Comparison of ENCODE assay signal across 9 mouse cellular contexts in genomic region chr2:153496898-153497297, GRCm38 (mm10). TPM values are rescaled to one million over a fixed set of nuclear protein-coding genes. Genes with fewer than 3 reads are reported as not detected.
A peak's percentile ranks its signal among the peaks of the same experiment; 100 is the strongest.
DNase-seq lines count a peak whose midpoint lies in the region; ATAC-seq and TF ChIP-seq lines count a peak whose summit lies in the region.
"Had no signal": no experiment of that assay in that cellular context is flagged by ENCODE, and none has a peak within 500 bp of the region (broad histone marks: within the 10 kb centered on the region; RNA-seq: fewer than 3 reads in every experiment).

No protein-coding gene starts in this region.

- H3K4me2 ChIP-seq in hindbrain, embryonic 15.5 days, result no peak overlapping the region
- H3K4me2 ChIP-seq in neural tube, embryonic 12.5 days (replicated peaks), result peak overlapping the region; percentile 24; the same call in 1 of the 2 replicates
- H3K4me2 ChIP-seq in lung, postnatal 0 days (replicated peaks; ENCODE audit: low read depth, low read length), result no peak overlapping the region

- H3K4me3 ChIP-seq in hindbrain, embryonic 15.5 days, result no peak overlapping the region
- H3K4me3 ChIP-seq in neural tube, embryonic 12.5 days, result no peak overlapping the region
- no peak overlapping the region for H3K4me3 ChIP-seq in lung, postnatal 0 days (ENCODE audit: low read depth, low read length)

- H3K27ac ChIP-seq in hindbrain, embryonic 15.5 days (replicated peaks), result peak overlapping the region; percentile 56
- peak overlapping the region; percentile 42; the same call in 1 of the 2 replicates for H3K27ac ChIP-seq in neural tube, embryonic 12.5 days
- H3K27ac ChIP-seq in lung, postnatal 0 days (ENCODE audit: low read length), result no peak overlapping the region

- no peaks in the 10 kb centered on the region for H3K36me3 ChIP-seq in hindbrain, embryonic 15.5 days
- H3K36me3 ChIP-seq in neural tube, embryonic 12.5 days, result no peaks in the 10 kb centered on the region
- H3K36me3 ChIP-seq in lung, postnatal 0 days (ENCODE audit: insufficient read depth, low read length), result no peaks in the 10 kb centered on the region

- peak; percentile 17; the same call in 1 of the 2 replicates for ATAC-seq in hindbrain, embryonic 15.5 days (ENCODE audit: low FRiP score, low read depth)
- ATAC-seq in neural tube, embryonic 12.5 days (ENCODE audit: low FRiP score, low read depth), result 0 out of 2 replicates have a peak, but pooled peaks have one; percentile 5
- no peak for ATAC-seq in lung, postnatal 0 days
- ATAC-seq: Patski had no signal

- intact Hi-C loops in left cerebral cortex, postnatal 4 days (cut with DNase I), result no loop called here
- intact Hi-C loops in left cerebral cortex, postnatal 14 days (cut with DNase I), result no loop called here

- H3K9ac ChIP-seq in hindbrain, embryonic 15.5 days, result 0 out of 2 replicates have a peak overlapping the region, but pooled peaks have one; percentile 17
- peak overlapping the region; percentile 35; the same call in 1 of the 2 replicates for H3K9ac ChIP-seq in neural tube, embryonic 12.5 days
- no peak overlapping the region for H3K9ac ChIP-seq in lung, postnatal 0 days (replicated peaks; ENCODE audit: low read depth)

- TF ChIP-seq CTCF in lung, postnatal 0 days (IDR thresholded peaks at IDR 0.05), result no peak

- no peaks in the 10 kb centered on the region for H3K9me3 ChIP-seq in hindbrain, embryonic 15.5 days
- H3K9me3 ChIP-seq in neural tube, embryonic 12.5 days, result no peaks in the 10 kb centered on the region
- no peaks in the 10 kb centered on the region for H3K9me3 ChIP-seq in lung, postnatal 0 days (ENCODE audit: low read length)

- DNase-seq in left cerebral cortex, postnatal 4 days, result peak; percentile 90
- no peak for DNase-seq in left cerebral cortex, postnatal 14 days (ENCODE audit: low spot score in 2 of 2)
- peak; percentile 63 to 76 for DNase-seq in cerebellum, postnatal 36 days
- DNase-seq in adrenal gland, postnatal 10 days, result no peak
- no peak for DNase-seq in lung, postnatal 0 days (ENCODE audit: low spot score)
- no peak for DNase-seq in spleen, postnatal 10 days (ENCODE audit: low spot score in 2 of 2)

- TF ChIP-seq EP300 in lung, postnatal 0 days (IDR thresholded peaks at IDR 0.05), result no peak

- peaks cover 48% of the 10 kb centered on the region for H3K4me1 ChIP-seq in hindbrain, embryonic 15.5 days (replicated peaks)
- peaks cover 46% of the 10 kb centered on the region for H3K4me1 ChIP-seq in neural tube, embryonic 12.5 days
- H3K4me1 ChIP-seq in lung, postnatal 0 days (ENCODE audit: insufficient read depth, low read depth, low read length), result peaks cover 9% of the 10 kb centered on the region; the same call in 1 of the 2 replicates

- H3K27me3 ChIP-seq in hindbrain, embryonic 15.5 days, result 0 out of 2 replicates have a peak, but pooled peaks cover 2% of the 10 kb centered on the region
- H3K27me3 ChIP-seq in neural tube, embryonic 12.5 days (replicated peaks), result peaks cover 48% of the 10 kb centered on the region
- H3K27me3 ChIP-seq in lung, postnatal 0 days (replicated peaks; ENCODE audit: insufficient read depth, low read length), result no peaks in the 10 kb centered on the region
- H3K27me3 ChIP-seq: Patski had no signal

- WGBS in hindbrain, embryonic 15.5 days, result 12% methylated on average over 13 of the region's 13 CpGs
- 10% methylated on average over 13 of the region's 13 CpGs for WGBS in neural tube, embryonic 12.5 days
- 60% methylated on average over 13 of the region's 13 CpGs for WGBS in lung, postnatal 0 days

RNA-seq across cellular contexts. Expression of gene 4930404H24Rik, which starts 4.3 kb away (rescaled TPM):
- not detected for total RNA-seq in left cerebral cortex, postnatal 4 days (2021)
- 1 to 10 TPM in 1 of 2 experiments, not detected in 1; 1.4 TPM for total RNA-seq in left cerebral cortex, postnatal 14 days (2021)
- polyA plus RNA-seq in hindbrain, embryonic 15.5 days (2015; fragmentation: Nextera tagmentation; extraction: Ambion mirVana), result not detected in 2 replicates
- polyA plus RNA-seq in neural tube, embryonic 12.5 days (2016; fragmentation: Nextera tagmentation; extraction: Ambion mirVana), result not detected in 2 replicates
- not detected for total RNA-seq in adrenal gland, postnatal 10 days (2021)
- not detected in 2 replicates for polyA plus RNA-seq in lung, postnatal 0 days (2015; fragmentation: Nextera tagmentation; extraction: Ambion mirVana)
- polyA plus RNA-seq: Patski had no signal

RNA-seq across cellular contexts. Expression of gene Nol4l, which starts 32.9 kb away (rescaled TPM):
- total RNA-seq in left cerebral cortex, postnatal 4 days (2021), result 100 to 1,000 TPM; 111 to 122 TPM
- 10 to 100 TPM; 44.8 to 46.8 TPM for total RNA-seq in left cerebral cortex, postnatal 14 days (2021)
- polyA plus RNA-seq in hindbrain, embryonic 15.5 days (2015; fragmentation: Nextera tagmentation; extraction: Ambion mirVana), result 42.6 and 45.4 TPM in 2 replicates
- polyA plus RNA-seq in neural tube, embryonic 12.5 days (2016; fragmentation: Nextera tagmentation; extraction: Ambion mirVana), result 36.3 and 39.9 TPM in 2 replicates
- total RNA-seq in adrenal gland, postnatal 10 days (2021), result 10 to 100 TPM; 14.1 to 21.3 TPM
- polyA plus RNA-seq in lung, postnatal 0 days (2015; fragmentation: Nextera tagmentation; extraction: Ambion mirVana), result 8.3 and 9.9 TPM in 2 replicates

Comparison
In these comparisons a context has a peak if more than half of its experiments do, and no peak if none do; other contexts are left out.
1. DNase-seq: peak in left cerebral cortex, postnatal 4 days (single experiment) and cerebellum, postnatal 36 days (2 of 2); none in left cerebral cortex, postnatal 14 days (0 of 2), adrenal gland, postnatal 10 days (single experiment), lung, postnatal 0 days (single experiment) and spleen, postnatal 10 days (0 of 2).